Mouse (Mus musculus): ENCODE data around the gene Pfkp. TPM values are rescaled to one million over a fixed set of nuclear protein-coding genes. Genes with fewer than 3 reads are reported as not detected.

The Pfkp gene
- 53.3 and 103 TPM in 2 replicates for total RNA-seq (2012; rRNA removed)
- polyA plus RNA-seq (2012; ENCODE audit: insufficient read depth in 1 of 2, insufficient read length in 2 of 2, low read depth in 1 of 2, low replicate concordance in 2 of 2, missing spikeins in 1 of 2) = 100 to 1,000 TPM in 1 of 2 experiments, not detected in 1; 175 TPM

- peak; percentile 93 for DNase-seq (ENCODE audit: low read depth, low spot score)
- Histone ChIP-seq H3K9ac (ENCODE audit: control insufficient read depth, low read depth, low read length, poor library complexity, severe bottlenecking) (peak within 1 kb of the TSS; percentile 80), H3K4me3 (ENCODE audit: control insufficient read depth in 1 of 2, insufficient read depth in 1 of 2, low read depth in 2 of 2, low read length in 2 of 2) (peak within 1 kb of the TSS; percentile 88 to 97), H3K27me3 (ENCODE audit: control insufficient read depth in 1 of 2, insufficient read depth in 2 of 2, low read length in 2 of 2) (no peaks in the 10 kb centered on the region), H3K4me1 (ENCODE audit: control insufficient read depth in 1 of 2, insufficient read depth in 2 of 2, low read length in 2 of 2) (peaks cover 4 to 16% of the 10 kb centered on the region in 2 experiments), H3K27ac (ENCODE audit: control insufficient read depth, low read depth, low read length) (peak within 1 kb of the TSS; percentile 84), H3K79me2 (ENCODE audit: control insufficient read depth, insufficient read depth, low read length, poor library complexity) (peaks cover 31% of the 10 kb centered on the region), H3K9me3 (replicated peaks; ENCODE audit: insufficient read depth, low read length) (no peaks in the 10 kb centered on the region), H3K36me3 (ENCODE audit: control insufficient read depth in 1 of 2, insufficient read depth in 2 of 2, low read length in 2 of 2) (peaks cover 0 to 29% of the 10 kb centered on the region in 2 experiments; a peak in 2 of 4 replicates)
- TF ChIP-seq MYC (IDR thresholded peaks at IDR 0.05; ENCODE audit: low read depth, low read length) = peak; percentile 91
- no peak for TF ChIP-seq SMC3 (IDR thresholded peaks at IDR 0.05; ENCODE audit: low read depth, low read length)
- peak; percentile 42; the same call in 1 of the 2 replicates for TF ChIP-seq TCF12 (IDR thresholded peaks at IDR 0.05; ENCODE audit: low read depth, low read length)
- TF ChIP-seq TBP (IDR thresholded peaks at IDR 0.05; ENCODE audit: low read depth, low read length) = peak; percentile 70
- TF ChIP-seq KAT2A (conservative IDR thresholded peaks at IDR 0.05; ENCODE audit: low read depth, low read length) = no peak
- TF ChIP-seq POLR2AphosphoS5 (IDR thresholded peaks at IDR 0.05; ENCODE audit: borderline replicate concordance, low read depth, low read length) = no peak; the same call in 1 of the 2 replicates
- TF ChIP-seq EP300 (IDR thresholded peaks at IDR 0.05; ENCODE audit: low read depth in 1 of 2, low read length in 2 of 2) = no peak
- no peak for TF ChIP-seq MEF2A (IDR thresholded peaks at IDR 0.05; ENCODE audit: extremely low read depth, insufficient replicate concordance, low read depth, low read length, poor library complexity, severe bottlenecking)
- peak; percentile 72 to 93; a peak in 3 of 4 replicates for TF ChIP-seq POLR2A (IDR thresholded peaks at IDR 0.05; ENCODE audit: control insufficient read depth in 1 of 2, insufficient read depth in 1 of 2, low read depth in 1 of 2, low read length in 2 of 2, poor library complexity in 1 of 2)
- peak; percentile 26; the same call in 1 of the 2 replicates for TF ChIP-seq HCFC1 (IDR thresholded peaks at IDR 0.05; ENCODE audit: low read depth, low read length)
- TF ChIP-seq CHD1 (IDR thresholded peaks at IDR 0.05; ENCODE audit: low read depth, low read length) = no peak
- TF ChIP-seq POLR2AphosphoS2 (IDR thresholded peaks at IDR 0.05; ENCODE audit: low read length) = peak; percentile 85
- no peak for TF ChIP-seq ZNF384 (IDR thresholded peaks at IDR 0.05; ENCODE audit: low read depth, low read length)
- no peak for TF ChIP-seq E2F4 (IDR thresholded peaks at IDR 0.05; ENCODE audit: borderline replicate concordance, low read depth, low read length)
- peak; percentile 6; the same call in 1 of the 2 replicates for TF ChIP-seq MAZ (IDR thresholded peaks at IDR 0.05; ENCODE audit: low read depth, low read length)
- TF ChIP-seq JUND (IDR thresholded peaks at IDR 0.05; ENCODE audit: low read depth, low read length) = no peak
- TF ChIP-seq MAFK (IDR thresholded peaks at IDR 0.05; ENCODE audit: borderline replicate concordance, low read depth, low read length) = no peak
- TF ChIP-seq ZC3H11A (IDR thresholded peaks at IDR 0.05; ENCODE audit: low read depth, low read length) = no peak
- peak; percentile 79 for TF ChIP-seq MAX (IDR thresholded peaks at IDR 0.05; ENCODE audit: low read length)
- no peak for TF ChIP-seq ETS1 (IDR thresholded peaks at IDR 0.05; ENCODE audit: low read depth, low read length)
- no peak for TF ChIP-seq GATA1 (IDR thresholded peaks at IDR 0.05; ENCODE audit: low read depth, low read length)
- no peak for TF ChIP-seq CTCF (IDR thresholded peaks at IDR 0.05 in 2 of 3, conservative IDR thresholded peaks at IDR 0.05 in 1 of 3; ENCODE audit: control insufficient read depth in 1 of 3, insufficient read depth in 1 of 3, low read depth in 2 of 3, low read length in 3 of 3, poor library complexity in 1 of 3, severe bottlenecking in 1 of 3)
- TF ChIP-seq BHLHE40 (IDR thresholded peaks at IDR 0.05; ENCODE audit: borderline replicate concordance, low read depth, low read length) = no peak
- no peak for TF ChIP-seq CHD2 (IDR thresholded peaks at IDR 0.05; ENCODE audit: low read length)
- TF ChIP-seq NELFE (IDR thresholded peaks at IDR 0.05; ENCODE audit: low read depth, low read length) = peak; percentile 81
- no peak for TF ChIP-seq RCOR1 (IDR thresholded peaks at IDR 0.05; ENCODE audit: low read depth, low read length)
- peak; percentile 55; the same call in 1 of the 2 replicates for TF ChIP-seq ZMIZ1 (IDR thresholded peaks at IDR 0.05; ENCODE audit: low read depth, low read length)
- TF ChIP-seq MYB (IDR thresholded peaks at IDR 0.05; ENCODE audit: low read depth, low read length) = peak; percentile 46; the same call in 1 of the 2 replicates
- TF ChIP-seq RAD21 (IDR thresholded peaks at IDR 0.05; ENCODE audit: low read depth, low read length) = no peak
- no peak for TF ChIP-seq USF2 (IDR thresholded peaks at IDR 0.05; ENCODE audit: borderline replicate concordance in 1 of 2, insufficient read depth in 1 of 2, low read depth in 1 of 2, low read length in 2 of 2)
- no peak for TF ChIP-seq ZKSCAN1 (IDR thresholded peaks at IDR 0.05; ENCODE audit: low read depth, low read length)
- peak; percentile 73 for TF ChIP-seq SIN3A (IDR thresholded peaks at IDR 0.05; ENCODE audit: low read length)
- TF ChIP-seq GABPA (IDR thresholded peaks at IDR 0.05; ENCODE audit: low read depth, low read length) = no peak
- TF ChIP-seq UBTF (IDR thresholded peaks at IDR 0.05; ENCODE audit: borderline replicate concordance, insufficient read depth, low read depth, low read length) = no peak
- TF ChIP-seq ELF1 (IDR thresholded peaks at IDR 0.05; ENCODE audit: low read depth, low read length) = peak; percentile 12; the same call in 1 of the 2 replicates
- TF ChIP-seq TAL1 (IDR thresholded peaks at IDR 0.05; ENCODE audit: low read length) = no peak
- TF ChIP-seq MXI1 (IDR thresholded peaks at IDR 0.05; ENCODE audit: low read depth, low read length) = peak; percentile 93
Observed at GRCm38 (mm10) chr13:6648669-6649233, at the start of gene Pfkp. Gene Pfkp (minus strand): TSS chr13:6648777.
